Mouse (Mus musculus): ENCODE measurements around the gene Mansc1.
A peak's percentile ranks its signal among the peaks of the same experiment; 100 is the strongest.
"Not testable (repeated sequence)": the region's sequence is repeated elsewhere in the genome, so short reads cannot be mapped to it uniquely, and the experiment has no call there.

The Mansc1 gene

DNA sequence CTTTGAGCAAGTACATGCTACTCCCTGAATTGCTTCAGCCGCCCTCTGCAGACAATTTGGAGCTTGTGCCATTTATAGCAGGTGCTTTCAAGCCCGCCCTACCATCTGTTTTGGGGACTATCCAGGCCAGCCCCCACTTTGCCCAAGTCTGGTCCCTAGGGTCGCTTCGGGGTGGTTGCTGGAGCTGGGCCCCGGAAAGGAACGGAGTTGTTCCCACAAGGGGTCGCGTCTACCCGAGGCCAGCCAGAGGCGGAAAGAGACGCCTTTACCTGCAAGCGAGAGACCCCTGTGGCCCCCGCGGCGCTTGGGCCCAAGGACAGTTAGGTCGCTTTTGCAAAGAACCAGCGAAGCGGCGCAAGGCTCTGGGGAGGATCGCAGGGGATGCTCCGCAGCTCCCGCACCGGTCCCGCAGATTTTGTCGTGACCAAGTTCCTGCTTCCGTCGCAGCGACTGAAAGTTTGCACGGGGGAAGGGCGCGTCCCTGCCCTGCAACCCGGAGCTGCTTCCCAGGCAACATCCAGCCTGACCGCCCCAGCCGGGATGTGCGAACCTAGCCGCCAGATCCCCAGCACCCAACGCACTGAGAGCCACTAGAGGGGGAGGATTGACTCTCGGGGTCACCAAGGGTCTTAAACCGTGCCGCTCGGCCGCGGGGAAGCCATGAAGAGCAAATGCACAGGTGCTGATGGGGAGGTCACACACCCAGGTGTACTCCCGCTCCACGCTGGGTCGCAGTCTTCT lies at the start of gene Mansc1:
Gene Mansc1 (minus strand): TSS at position 542 of the 741 bp plus-strand sequence.
- peak; percentile 52 for DNase-seq

DNA sequence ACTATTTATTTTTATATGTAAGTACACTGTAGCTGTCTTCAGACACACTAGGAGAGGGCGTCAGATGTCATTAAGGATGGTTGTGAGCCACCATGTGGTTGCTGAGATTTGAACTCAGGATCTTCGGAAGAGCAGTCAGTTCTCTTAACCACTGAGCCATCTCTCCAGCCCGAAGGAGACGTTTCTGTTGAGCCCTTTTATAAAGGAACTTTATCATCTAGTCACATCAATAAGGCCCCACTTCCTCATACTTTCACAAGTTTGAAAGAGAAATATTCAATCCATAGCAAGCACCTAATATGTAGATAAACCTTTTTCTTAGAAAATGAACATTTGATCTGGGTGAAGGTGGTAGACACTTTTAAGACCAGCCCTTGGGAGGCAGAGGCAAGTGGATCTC lies 47.0 kb upstream of the Mansc1 start:
- DNase-seq, result not testable (repeated sequence)

DNA sequence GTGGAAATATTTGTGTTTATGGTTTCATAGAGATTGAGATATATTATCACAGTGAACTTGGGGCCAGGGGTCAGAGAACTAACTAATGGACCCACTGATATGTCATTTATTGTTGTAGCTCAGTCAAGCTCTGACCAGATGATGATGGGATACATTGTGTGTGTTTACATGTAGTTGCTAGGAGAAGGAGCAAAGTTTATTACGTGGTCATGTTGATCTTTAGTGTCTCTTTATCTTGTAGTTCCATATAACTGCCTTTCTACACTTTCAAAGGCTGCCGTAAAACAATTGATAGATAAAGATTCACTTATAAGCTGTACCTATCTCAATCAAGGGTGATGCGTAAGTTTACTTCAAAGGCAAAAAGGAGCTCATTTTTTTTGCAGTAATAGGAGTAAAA lies 45.7 kb upstream of the Mansc1 start:
- DNase-seq, result no peak

DNA sequence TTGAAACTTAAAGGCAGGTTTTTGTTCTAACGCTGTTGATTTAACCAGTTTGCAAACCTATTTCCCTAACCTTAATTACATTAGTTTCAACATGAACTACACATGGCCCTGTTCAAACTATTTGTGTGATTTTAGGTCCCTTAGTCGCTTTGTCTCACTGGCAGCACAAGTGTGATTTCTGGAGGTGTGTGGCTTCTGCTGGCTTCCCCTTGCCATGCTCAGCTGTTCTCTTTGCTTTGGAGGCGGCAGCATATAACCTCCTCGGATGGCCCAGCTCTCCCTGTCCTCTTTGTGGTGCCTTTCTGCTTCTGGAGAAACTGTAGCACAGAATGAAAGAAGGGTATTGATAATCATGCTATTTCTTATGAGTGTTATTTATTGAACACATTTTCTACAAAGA lies 45.2 kb upstream of the Mansc1 start:
- DNase-seq, result peak; percentile 25

DNA sequence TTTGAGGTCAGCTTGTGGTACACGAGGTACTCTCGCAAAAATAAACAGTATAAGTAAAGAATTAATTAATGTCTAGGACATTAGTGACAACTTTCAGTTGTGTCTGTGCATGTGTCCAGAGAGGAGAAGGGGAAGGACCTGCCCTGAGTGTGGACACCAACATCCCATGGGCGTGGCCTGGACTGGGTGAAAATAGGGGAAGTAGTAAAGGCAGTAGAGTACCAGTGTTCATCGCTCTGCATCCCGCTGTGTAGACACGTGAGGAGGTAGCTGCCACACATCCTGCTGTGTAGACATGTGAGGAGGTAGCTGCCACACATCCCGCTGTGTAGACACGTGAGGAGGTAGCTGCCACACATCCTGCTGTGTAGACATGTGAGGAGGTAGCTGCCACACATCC lies 41.4 kb upstream of the Mansc1 start:
- not testable (repeated sequence) for DNase-seq

DNA sequence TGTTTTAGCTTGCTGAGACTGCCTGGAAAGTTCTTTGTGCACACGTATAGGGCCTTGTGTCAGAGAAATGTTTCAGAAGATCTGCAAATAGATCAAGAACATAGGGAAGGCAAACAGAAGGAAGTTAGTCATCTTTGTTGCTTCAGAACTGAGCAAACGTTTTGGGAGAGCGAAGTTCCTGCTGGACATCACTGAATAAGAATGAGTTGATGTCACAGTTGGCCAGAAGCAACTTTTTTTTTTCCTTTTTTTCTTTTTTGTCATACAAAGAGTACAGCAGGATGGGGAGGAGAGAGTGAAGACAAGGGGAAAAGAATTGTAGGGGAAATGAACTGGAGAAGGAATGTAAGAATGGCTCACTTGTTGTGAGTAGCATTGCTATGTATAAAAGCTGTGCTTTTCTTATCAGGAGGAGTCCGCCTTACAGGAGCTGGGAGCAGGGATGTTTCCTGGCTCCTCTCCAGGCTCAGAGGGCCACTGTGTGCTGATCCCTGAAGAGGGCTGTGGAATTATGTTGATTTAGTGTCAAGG lies 38.7 kb upstream of the Mansc1 start:
- no peak for DNase-seq

DNA sequence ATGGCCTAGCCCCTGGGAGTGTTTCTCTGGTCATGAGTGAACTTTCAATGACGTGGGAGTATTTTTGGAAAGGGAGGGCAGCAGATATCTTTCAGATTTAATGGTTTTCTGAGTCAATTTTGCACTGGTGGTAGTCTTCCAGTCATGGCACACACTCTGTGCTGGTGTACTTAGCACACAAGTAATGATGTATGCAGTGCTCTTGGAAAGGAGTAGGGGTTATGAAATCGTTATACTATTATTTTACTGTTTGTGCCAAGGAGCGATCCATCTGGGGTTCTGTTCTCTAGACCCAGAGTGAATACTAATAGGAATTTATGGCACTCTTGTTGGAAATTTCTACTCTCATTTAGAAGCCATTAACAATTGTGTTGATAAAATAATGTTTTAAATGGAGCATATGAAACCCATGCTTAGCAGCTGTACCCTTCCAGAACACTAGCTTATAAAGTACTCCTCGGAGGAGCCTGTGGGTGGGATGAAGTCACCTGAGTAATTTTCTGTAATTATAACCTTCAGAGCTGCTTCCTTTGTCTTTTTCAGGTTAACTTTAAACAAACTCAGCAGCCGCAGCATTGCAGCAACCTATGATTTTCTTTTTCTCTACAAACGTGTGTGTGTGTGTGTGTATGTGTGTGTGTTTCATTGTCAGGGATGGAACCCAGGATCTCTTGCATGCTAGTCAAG lies 37.0 kb upstream of the Mansc1 start:
- DNase-seq, result no peak

DNA sequence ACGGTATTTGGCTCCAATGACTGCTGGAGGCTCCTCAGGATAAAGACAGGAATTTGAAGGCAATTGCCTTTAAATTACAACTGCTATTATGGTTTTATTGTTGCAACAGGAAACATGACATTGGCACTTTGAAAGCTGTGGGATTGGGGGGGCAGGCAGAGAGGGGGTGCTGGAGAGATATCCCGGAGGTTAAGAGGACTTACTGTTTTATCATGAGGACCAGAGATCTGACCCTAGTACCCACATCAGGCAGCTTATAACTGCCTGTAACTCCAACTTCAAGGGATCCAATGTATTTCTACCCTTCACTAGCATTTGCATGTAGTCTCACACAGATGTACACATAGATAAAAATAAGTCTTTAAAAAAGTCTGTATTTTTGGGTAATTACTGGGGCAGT lies 36.2 kb upstream of the Mansc1 start:
- DNase-seq, result no peak

DNA sequence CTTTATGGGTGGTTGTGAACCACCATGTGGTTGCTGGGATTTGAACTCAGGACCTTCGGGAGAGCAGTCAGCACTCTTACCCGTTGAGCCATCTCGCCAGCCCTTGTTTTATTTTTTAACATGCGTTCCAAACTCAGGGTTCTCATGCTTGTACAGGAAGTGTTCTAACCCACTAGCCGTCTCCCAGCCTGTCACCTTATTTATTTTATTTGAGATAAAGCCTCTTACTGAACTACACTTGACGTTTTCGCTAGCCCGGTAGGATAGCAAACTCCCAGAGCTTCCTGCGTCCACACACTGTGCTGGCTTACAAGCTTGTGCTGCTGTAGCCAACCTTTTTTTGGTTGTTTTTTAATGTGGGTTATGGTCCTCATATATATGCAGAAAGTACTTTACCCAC lies 33.5 kb upstream of the Mansc1 start:
- DNase-seq, result no peak

DNA sequence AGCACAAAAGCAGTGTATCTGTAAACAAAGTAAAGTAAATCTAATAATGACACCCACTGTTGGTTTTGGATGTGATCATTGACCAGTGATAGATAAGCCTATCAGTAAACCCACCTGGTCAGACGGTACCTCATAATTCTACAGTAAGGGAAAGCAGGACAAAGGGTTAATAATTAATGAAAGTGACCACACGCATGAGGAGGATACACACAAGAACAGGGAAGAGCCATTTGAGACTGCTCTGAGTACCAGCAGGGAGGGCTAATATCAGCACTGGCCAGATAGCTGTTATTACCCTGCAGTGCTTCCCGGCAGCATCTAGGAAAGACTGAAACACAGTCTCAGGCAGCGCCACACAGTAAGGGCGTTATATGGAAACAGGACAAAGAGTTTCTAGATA lies 32.3 kb upstream of the Mansc1 start:
- no peak for DNase-seq

DNA sequence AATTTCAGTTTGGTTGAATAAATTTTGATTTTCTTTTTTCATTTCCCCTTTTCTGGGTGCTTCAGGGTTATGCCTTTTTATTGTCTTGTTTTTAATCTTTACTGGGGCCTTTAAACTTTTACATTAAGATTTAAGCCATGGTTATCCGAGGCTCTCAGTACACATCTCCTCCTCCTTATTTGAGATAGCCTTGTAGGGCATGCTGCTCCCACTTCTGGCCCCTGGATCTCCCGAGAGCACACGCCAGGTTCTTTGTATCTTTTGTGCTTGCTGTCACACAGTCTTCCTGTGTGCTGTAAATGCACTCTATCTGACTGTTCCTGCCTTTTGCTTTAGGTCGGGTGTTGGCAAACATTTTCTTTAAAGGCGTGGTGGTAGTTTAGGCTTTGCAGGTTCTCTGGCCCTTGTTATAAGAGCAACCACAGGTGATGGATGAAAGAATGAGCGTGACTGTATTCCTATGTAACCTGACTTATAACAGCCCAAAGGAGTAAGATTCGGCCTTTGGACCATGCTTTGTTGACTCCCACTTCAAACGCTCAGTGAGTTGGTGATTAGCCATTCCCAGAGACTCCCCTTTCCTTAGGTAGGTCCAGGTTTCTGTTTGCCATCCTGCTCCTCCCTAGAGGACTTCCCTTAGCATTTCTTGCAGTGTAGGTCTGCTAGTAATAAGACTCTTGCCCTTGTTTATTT lies 28.6 kb upstream of the Mansc1 start:
- no peak for DNase-seq

DNA sequence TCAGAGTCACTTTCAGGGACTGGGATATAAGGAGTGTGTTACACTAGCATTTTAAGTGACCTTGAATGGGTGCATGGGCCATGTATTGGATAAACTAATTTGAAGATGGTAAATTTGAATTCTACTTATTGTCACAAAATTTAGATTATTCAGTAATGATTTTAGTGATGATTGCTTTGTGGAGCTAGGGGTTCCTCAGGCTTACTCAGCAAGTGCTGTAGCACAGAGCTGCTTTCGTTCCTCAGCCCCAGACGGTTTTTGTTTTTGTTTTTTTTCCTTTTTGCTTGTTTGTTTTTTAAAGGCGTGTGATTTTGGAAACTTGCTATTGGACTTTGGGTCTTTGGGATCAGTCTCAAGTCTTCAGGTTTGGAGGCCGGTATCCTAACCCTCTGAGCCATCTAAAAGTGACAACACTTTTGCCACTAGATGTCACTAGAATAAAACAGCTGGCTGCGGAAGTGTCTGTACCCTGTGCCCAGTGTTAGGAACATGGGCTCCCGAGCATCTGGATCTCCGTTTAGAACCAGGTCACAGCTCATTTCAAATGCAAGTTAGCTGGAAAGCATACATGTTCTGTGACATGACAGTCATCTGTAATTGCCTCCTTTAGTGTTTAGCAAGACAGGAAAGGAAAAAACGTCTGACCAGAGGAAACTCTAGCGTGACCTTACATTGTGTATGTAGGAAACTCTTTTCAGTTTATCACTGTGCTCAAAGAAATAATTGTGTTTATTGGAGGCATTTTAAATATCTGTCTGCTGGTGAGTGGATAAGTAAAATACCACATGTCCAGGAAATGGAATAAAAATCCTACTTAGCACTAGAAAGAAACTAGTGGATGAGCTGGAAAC lies 27.0 kb upstream of the Mansc1 start:
- DNase-seq, result peak; percentile 52

DNA sequence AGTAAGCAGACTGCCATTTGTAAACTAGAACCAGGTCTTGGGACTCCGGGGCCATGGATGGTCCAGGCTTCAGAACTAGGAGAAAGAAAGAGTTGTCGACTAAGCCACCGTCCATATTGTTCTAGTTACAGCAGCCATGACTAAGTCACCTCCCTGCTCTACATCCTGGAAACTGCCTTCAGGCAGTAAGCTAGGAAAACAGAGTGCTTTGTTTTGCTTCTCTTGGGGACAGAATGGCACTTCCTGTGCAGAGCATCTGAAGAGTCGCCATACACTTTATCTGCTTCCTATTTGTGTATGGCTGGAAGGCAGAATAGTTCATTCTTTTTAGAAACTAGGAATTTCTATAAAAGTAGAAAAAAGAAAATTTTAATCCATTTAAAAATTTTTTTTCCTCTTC lies 24.2 kb upstream of the Mansc1 start:
- DNase-seq, result no peak

DNA sequence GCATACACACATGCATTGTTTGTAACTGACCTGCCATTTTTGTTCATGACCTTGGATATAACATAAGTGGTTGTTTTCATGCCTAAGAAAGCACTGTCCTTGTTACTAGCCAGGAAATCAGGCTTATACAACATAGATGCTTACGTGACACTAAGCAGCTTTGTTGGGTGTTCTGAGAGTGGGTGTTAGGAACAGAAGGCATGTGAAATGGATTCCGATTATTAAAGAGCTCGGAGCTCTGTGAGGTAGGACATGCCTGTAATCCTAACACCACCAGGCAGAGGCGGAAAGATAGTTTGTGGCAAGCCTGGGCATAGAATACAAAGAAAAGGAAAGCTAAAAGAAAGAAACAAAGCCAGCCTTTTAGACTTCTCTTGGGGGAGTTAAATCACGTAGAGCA lies 16.1 kb upstream of the Mansc1 start:
- DNase-seq, result peak; percentile 41

DNA sequence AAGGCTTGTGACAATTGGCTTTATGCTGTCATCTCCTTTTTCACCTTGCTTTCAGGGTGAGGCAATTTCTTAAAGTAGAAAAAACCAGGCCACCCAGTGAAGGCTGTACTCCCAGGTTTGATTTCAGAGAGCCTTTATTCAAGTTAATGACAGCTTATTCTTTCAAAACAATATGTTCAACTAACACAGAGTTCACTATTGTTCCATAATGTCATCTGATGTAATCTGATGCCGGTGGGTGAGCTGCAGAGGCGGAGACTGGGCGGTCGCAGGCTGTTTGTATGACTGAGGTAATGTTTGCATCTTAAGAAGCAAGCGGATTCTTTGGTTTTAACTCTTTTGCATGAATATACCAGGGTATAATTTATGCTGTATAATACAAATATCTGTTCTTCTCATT lies 15.3 kb upstream of the Mansc1 start:
- no peak for DNase-seq

DNA sequence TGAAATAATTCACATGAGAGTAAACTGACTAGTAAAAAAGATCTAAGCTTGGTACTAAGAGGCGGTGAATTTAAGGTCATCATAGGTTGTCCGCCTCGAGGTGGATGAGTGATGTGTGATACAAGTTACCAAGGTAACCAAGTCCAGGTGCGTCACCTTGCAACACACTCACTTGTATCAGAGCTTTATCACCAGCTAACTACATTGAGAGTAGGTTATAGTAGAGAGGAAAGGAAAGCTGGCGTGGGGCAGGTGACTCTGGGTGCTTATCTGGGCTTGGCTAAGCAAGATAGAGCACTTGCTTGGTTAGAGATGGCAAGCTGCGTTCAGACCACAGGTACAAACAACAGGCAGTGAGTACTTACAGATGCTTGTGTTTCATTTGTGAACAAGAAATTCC lies 14.5 kb upstream of the Mansc1 start:
- no peak for DNase-seq

DNA sequence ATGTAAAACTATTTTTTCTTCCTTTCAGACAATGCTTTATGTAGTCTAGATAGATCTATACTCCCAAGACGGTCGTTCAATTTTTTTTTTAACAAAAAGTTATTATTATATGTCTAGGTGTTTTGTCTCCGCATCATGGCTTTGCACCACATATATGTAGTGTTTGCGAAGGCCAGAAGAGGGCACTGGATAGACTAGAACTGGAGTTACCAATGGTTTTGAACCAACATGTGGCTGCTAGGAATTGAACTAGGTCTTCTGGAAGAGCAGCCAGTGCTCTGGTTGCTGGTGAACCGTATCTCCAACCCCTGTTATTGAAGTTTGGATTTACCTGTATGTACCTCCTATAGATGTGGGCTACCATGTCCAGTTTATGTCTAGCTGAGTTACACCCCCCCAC lies 11.0 kb upstream of the Mansc1 start:
- DNase-seq, result no peak

DNA sequence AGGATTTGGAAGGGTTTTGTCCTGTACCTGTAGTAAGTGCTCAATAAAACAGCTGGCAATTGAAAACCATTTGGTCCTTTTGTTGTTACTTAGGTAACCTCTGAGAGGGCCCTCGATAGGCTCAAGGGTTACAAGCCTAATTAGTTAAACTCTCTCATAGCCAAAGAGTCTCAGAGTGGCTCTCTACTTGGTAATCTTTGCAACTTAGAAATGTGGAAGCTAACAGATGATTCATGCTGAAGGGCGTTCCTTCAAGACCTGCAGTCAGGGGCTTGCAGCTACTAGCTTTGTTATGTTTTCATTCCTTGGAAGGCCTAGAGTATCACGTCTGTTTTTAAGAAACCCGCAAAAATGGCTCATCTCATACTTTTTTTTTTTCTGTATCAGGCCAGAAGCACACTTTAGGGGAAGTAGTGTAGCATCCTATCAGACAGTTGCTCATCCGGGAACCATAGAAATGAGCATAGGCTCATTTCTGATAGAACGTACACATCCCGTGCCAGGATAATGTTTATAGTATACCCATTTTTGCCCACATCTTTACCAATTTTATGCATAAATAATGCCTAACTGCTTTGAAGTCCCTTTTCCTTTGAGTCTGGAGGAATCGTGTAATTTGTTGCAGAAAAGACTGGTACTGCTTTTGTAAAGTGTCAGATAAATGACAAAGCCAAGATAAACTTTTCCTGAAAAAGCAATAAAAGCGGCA lies 9.6 kb upstream of the Mansc1 start:
- no peak for DNase-seq

DNA sequence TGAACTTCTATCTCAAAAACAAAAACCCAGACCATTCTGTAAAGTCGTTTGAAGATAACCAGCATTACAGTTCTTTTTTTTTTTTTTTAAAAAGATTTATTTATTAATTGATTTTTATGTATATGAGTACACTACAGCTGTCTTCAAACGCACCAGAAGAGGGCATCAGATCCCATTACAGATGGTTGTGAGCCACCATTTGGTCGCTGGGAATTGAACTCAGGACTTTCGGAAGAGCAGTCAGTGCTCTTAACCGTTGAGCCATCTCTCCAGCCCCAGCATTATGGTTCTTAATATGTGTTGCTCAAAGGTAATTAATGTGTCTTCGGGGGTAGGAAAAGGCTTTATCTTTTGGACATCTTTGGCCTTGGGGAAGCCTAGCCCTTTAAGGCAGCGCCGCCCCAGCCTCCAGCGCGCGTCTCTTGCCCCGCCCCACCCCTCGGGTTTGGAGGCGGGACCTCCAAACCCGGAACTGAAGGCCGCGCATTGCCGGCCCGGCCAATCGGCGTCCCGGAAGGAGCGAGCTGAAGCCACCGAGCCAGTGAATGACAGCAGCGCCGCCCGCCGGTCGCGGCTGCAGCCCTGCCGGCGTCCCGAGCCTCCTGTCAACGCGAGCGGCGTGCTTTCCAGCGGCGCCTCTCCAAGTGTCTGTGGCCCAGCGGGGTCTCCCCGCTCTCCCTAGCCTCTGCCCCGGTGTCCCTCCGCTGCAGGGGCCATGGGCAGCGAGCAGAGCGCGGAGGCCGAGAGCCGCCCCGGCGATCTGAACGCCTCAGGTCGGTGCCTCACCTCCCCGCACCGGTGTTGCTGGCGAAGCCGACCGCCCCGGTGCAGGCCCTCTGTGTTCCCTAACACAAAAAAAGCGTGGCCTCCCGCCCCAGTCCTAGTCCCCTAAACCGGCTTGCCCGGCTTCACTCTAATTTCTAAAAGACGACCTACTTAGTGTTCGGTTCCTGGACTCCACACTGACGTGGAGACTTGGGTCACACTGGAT lies 8.5 kb upstream of the Mansc1 start:
- DNase-seq, result peak; percentile 96

DNA sequence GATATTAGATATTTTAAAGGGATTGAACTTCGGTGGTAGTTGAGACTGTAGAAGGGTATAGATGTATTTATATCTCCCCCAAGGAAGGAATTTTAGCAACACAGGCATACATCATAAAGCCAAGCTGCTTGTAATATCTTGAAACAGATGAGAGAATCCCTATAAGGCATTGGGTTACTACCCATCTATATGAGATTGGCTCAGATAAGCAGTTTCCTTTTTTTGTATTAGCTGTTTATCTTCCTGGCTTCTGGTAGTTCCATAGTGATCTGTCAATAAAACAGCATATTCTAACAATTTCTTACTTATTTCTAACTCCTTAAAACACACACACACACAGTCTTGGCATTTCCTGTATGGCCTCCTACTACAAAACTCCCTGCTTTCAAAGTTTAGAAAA lies 7.6 kb upstream of the Mansc1 start:
- DNase-seq, result no peak

DNA sequence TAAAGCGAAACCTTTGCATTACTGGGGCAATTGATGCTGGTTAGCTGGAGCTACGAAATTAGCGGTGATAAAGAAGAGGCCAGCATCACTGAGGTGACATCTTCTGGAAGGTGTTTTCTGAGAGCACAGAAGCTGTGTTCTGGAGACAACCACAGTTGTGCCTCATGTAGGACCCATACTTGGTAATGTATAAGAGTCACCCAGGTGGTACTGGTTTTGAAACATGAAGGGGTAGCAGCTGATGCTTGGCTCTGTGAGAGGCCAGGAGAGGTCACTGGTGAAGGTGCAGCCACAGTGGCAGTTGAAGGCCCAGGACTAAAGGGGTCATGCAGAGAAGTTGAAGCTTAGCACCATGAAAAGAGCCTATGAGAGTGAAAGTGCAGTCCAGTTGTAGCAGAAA lies 6.9 kb upstream of the Mansc1 start, which contains the start of gene Borcs5:
Gene Borcs5 (plus strand): TSS at position 301 of the 400 bp plus-strand sequence.
- DNase-seq, result no peak
